Mouse (Mus musculus): ENCODE data around the gene Krt35. TPM values are rescaled to one million over a fixed set of nuclear protein-coding genes. Genes with fewer than 3 reads are reported as not detected.

Gene Krt35
- polyA plus RNA-seq, 1 experiment from 2014 or later: not detected

DNA sequence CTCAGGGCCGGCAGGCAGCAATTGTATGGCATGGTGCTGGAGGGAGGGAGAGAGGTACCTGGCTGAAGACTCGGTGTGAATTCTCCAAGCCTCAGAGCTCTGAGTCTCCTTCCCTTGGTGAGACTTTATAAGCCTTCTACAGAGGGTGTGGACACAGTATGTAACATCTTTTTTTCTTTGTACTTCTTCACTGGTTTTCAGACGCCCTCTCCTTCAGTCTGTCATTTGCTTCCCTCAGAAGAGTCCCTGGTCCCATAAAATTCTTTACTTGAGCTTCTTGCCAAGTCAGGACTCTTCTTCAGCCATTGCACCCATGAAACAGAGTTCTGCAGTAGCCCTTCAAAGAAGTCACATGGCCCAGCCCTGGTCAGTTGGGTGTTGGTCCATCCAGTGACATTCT, 45.6 kb downstream of the Krt35 start, which contains the start of gene Krt31:
Krt31 (minus strand) TSS at position 101 of the 400 bp plus-strand sequence.
- TF ChIP-seq EP300 (IDR thresholded peaks at IDR 0.05; ENCODE audit: low read depth): no peak
- TF ChIP-seq CTCF (IDR thresholded peaks at IDR 0.05; ENCODE audit: low read depth): no peak
- no peaks in the 10 kb centered on the region for H3K36me3 ChIP-seq (replicated peaks; ENCODE audit: insufficient read depth, low read length)
- no peak for DNase-seq
- no peak within 1 kb of the TSS for H3K4me2 ChIP-seq (ENCODE audit: low read depth, low read length)
- no peaks in the 10 kb centered on the region for H3K27me3 ChIP-seq (ENCODE audit: insufficient read depth, low read length)
- H3K4me3 ChIP-seq (ENCODE audit: low read depth, low read length): no peak within 1 kb of the TSS
- H3K4me1 ChIP-seq (ENCODE audit: insufficient read depth): no peaks in the 10 kb centered on the region
- H3K27ac ChIP-seq (ENCODE audit: low read depth): no peak within 1 kb of the TSS
- no peak for ATAC-seq
- H3K9ac ChIP-seq (replicated peaks): no peak within 1 kb of the TSS
- 64% methylated on average over 3 of the region's 3 CpGs for WGBS (ENCODE audit: insufficient replicate concordance)
- H3K9me3 ChIP-seq (ENCODE audit: low read length): no peaks in the 10 kb centered on the region

DNA sequence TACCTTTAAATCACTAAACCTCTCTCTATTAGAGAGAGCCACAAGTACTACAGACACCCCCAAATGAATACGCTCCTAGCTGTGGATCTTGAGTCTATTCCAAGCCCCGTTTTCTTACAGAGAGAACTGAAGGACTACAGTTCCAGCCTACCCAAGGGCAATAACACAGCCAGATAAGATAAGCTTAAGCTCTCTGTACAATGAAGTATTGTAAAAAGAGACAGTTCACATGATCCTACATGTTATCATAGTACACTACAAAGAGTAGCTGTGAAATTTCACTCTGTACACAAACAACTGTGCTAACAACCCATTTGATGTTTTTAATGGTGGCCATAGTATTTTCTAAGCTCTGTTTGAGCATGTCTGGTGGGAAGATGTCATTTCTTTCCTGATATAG, 48.8 kb downstream of the Krt35 start:
- Histone ChIP-seq H3K4me2 (ENCODE audit: low read depth, low read length) (no peak overlapping the region), H3K36me3 (replicated peaks; ENCODE audit: insufficient read depth, low read length) (no peaks in the 10 kb centered on the region), H3K9me3 (ENCODE audit: low read length) (no peaks in the 10 kb centered on the region), H3K4me1 (ENCODE audit: insufficient read depth) (no peaks in the 10 kb centered on the region), H3K9ac (replicated peaks) (no peak overlapping the region), H3K4me3 (ENCODE audit: low read depth, low read length) (no peak overlapping the region), H3K27ac (ENCODE audit: low read depth) (no peak overlapping the region), H3K27me3 (ENCODE audit: insufficient read depth, low read length) (no peaks in the 10 kb centered on the region)
- TF ChIP-seq CTCF (IDR thresholded peaks at IDR 0.05; ENCODE audit: low read depth) (no peak), EP300 (IDR thresholded peaks at IDR 0.05; ENCODE audit: low read depth) (no peak)
- DNase-seq (no peak), ATAC-seq (no peak)
- WGBS (ENCODE audit: insufficient replicate concordance): 71% methylated on average over 2 of the region's 2 CpGs

DNA sequence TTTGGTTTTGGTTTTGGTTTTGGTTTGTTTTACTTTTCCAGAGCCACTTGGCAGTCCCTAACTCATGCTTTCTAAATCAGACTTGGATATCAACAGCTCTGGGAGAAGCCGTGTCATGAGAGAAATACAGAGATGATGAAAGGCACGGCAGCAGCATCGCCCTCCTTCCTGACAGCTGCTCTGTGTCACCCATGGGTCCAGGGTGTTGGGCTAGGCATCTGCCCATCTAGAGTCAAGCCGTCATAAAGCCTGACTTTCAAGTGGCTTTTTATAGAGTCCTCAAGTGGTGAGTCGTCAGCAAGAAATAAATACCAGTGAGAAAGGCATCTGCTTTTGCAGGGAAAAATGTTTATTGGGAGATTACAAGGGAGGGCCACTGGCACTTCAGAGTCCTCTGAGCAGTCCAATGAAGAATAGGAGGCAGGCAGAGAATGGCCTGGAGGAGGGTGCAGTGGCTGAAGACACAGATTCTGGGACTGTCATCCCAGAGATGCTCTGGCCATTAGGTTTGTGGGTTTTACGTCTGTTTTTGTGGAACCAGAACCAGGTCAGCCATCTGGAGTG, 49.7 kb downstream of the Krt35 start:
- Histone ChIP-seq H3K4me1 (ENCODE audit: insufficient read depth) (no peaks in the 10 kb centered on the region), H3K27ac (ENCODE audit: low read depth) (no peak overlapping the region), H3K36me3 (replicated peaks; ENCODE audit: insufficient read depth, low read length) (no peaks in the 10 kb centered on the region), H3K27me3 (ENCODE audit: insufficient read depth, low read length) (no peaks in the 10 kb centered on the region), H3K4me2 (ENCODE audit: low read depth, low read length) (no peak overlapping the region), H3K4me3 (ENCODE audit: low read depth, low read length) (no peak overlapping the region), H3K9me3 (ENCODE audit: low read length) (no peaks in the 10 kb centered on the region), H3K9ac (replicated peaks) (no peak overlapping the region)
- 74% methylated on average over 6 of the region's 6 CpGs for WGBS (ENCODE audit: insufficient replicate concordance)
- DNase-seq (no peak), ATAC-seq (no peak)
- no peak for TF ChIP-seq CTCF (IDR thresholded peaks at IDR 0.05; ENCODE audit: low read depth)

Other genes with a start within 250 kb of the Krt35 start
- not detected in 2 replicates for gene Krtap4-16, start 244.6 kb downstream of the Krt35 start, polyA plus RNA-seq (2015; fragmentation: Nextera tagmentation; extraction: Ambion mirVana)
- gene Gm11568, start 238.3 kb downstream of the Krt35 start, polyA plus RNA-seq (2015; fragmentation: Nextera tagmentation; extraction: Ambion mirVana): not detected in 2 replicates
- not detected in 2 replicates for gene Gm11559, start 231.8 kb downstream of the Krt35 start, polyA plus RNA-seq (2015; fragmentation: Nextera tagmentation; extraction: Ambion mirVana)
- gene Krtap9-1, start 222.9 kb downstream of the Krt35 start, polyA plus RNA-seq (2015; fragmentation: Nextera tagmentation; extraction: Ambion mirVana): not detected in 2 replicates
- not detected in 2 replicates for gene Gm11567, start 217.1 kb downstream of the Krt35 start, polyA plus RNA-seq (2015; fragmentation: Nextera tagmentation; extraction: Ambion mirVana)
- not detected in 2 replicates for gene Krtap31-1, start 188.3 kb downstream of the Krt35 start, polyA plus RNA-seq (2015; fragmentation: Nextera tagmentation; extraction: Ambion mirVana)
- gene Gm11565, start 181.5 kb downstream of the Krt35 start, polyA plus RNA-seq (2015; fragmentation: Nextera tagmentation; extraction: Ambion mirVana): not detected in 2 replicates
- gene Krtap31-2, start 159.9 kb downstream of the Krt35 start, polyA plus RNA-seq (2015; fragmentation: Nextera tagmentation; extraction: Ambion mirVana): not detected in 2 replicates
- not detected in 2 replicates for gene Krtap9-5, start 147.8 kb downstream of the Krt35 start, polyA plus RNA-seq (2015; fragmentation: Nextera tagmentation; extraction: Ambion mirVana)
- not detected in 2 replicates for gene Krtap29-1, start 117.2 kb downstream of the Krt35 start, polyA plus RNA-seq (2015; fragmentation: Nextera tagmentation; extraction: Ambion mirVana)
- not detected in 2 replicates for gene Krtap16-1, start 109.6 kb downstream of the Krt35 start, polyA plus RNA-seq (2015; fragmentation: Nextera tagmentation; extraction: Ambion mirVana)
- not detected in 2 replicates for gene Krtap17-1, start 102.2 kb downstream of the Krt35 start, polyA plus RNA-seq (2015; fragmentation: Nextera tagmentation; extraction: Ambion mirVana)
- not detected in 2 replicates for gene Krt33a, start 80.0 kb downstream of the Krt35 start, polyA plus RNA-seq (2015; fragmentation: Nextera tagmentation; extraction: Ambion mirVana)
- gene Krt33b, start 66.4 kb downstream of the Krt35 start, polyA plus RNA-seq (2015; fragmentation: Nextera tagmentation; extraction: Ambion mirVana): not detected in 2 replicates
- not detected in 2 replicates for gene Krt34, start 54.7 kb downstream of the Krt35 start, polyA plus RNA-seq (2015; fragmentation: Nextera tagmentation; extraction: Ambion mirVana)
- gene Krt31, start 45.7 kb downstream of the Krt35 start, polyA plus RNA-seq (2015; fragmentation: Nextera tagmentation; extraction: Ambion mirVana): not detected in 2 replicates
- not detected in 2 replicates for gene Krt32, start 8.0 kb downstream of the Krt35 start, polyA plus RNA-seq (2015; fragmentation: Nextera tagmentation; extraction: Ambion mirVana)
- gene Krt36, start 9.4 kb upstream of the Krt35 start, polyA plus RNA-seq (2015; fragmentation: Nextera tagmentation; extraction: Ambion mirVana): not detected in 2 replicates
- gene Krt13, start 25.3 kb upstream of the Krt35 start, polyA plus RNA-seq (2015; fragmentation: Nextera tagmentation; extraction: Ambion mirVana): not detected in 2 replicates
- gene Krt15, start 39.7 kb upstream of the Krt35 start, polyA plus RNA-seq (2015; fragmentation: Nextera tagmentation; extraction: Ambion mirVana): 0.11 TPM in 1 of 2 replicates, not detected in the other
- 5.5 and 7.8 TPM in 2 replicates for gene Krt19, start 52.4 kb upstream of the Krt35 start, polyA plus RNA-seq (2015; fragmentation: Nextera tagmentation; extraction: Ambion mirVana)
- not detected in 2 replicates for gene Krt9, start 97.0 kb upstream of the Krt35 start, polyA plus RNA-seq (2015; fragmentation: Nextera tagmentation; extraction: Ambion mirVana)
- 0.32 and 1.2 TPM in 2 replicates for gene Krt14, start 111.3 kb upstream of the Krt35 start, polyA plus RNA-seq (2015; fragmentation: Nextera tagmentation; extraction: Ambion mirVana)
- not detected in 2 replicates for gene Krt16, start 152.7 kb upstream of the Krt35 start, polyA plus RNA-seq (2015; fragmentation: Nextera tagmentation; extraction: Ambion mirVana)
- 0.08 and 0.09 TPM in 2 replicates for gene Krt17, start 164.8 kb upstream of the Krt35 start, polyA plus RNA-seq (2015; fragmentation: Nextera tagmentation; extraction: Ambion mirVana)
- gene Krt42, start 173.6 kb upstream of the Krt35 start, polyA plus RNA-seq (2015; fragmentation: Nextera tagmentation; extraction: Ambion mirVana): not detected in 2 replicates
- 1,752 and 1,956 TPM in 2 replicates for gene Eif1, start 223.6 kb upstream of the Krt35 start, polyA plus RNA-seq (2015; fragmentation: Nextera tagmentation; extraction: Ambion mirVana)
- gene Gast, start 238.2 kb upstream of the Krt35 start, polyA plus RNA-seq (2015; fragmentation: Nextera tagmentation; extraction: Ambion mirVana): not detected in 2 replicates